Comparison of ENCODE assay signal across 16 mouse cellular contexts in the genomic region with DNA sequence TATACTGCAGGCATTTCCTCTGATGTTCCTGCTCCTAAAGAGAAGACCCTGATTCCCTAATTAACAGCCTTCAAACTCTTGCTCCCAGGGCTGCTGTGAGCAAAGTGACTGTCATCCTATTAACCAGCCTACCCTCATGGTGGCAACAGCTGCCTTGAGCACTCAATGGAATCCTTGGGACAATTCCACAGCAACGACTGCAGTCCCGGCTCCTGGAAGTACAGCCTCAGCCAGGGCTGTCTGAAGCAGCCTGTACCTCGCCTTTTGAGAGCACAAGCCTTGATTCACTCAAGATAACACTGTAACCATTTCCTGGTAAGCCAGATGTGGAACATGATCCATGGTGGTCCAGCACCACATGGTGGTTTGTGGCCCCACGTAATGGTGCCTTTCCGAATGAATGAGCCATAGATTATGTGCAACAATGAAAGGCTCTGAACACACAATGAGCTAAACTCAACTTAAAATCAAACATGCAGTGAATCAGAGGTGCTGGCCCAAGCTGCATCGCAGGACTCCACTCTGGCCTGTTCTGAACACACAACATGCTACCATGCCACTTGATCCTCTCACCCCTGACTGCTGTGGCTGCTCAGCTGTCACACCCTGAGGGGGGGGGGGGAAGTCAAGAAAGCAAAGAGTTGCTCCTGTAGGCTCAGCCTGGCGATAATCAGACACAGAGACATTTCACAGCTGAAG. TPM values are rescaled to one million over a fixed set of nuclear protein-coding genes. Genes with fewer than 3 reads are reported as not detected.
DNase-seq lines count a peak whose midpoint lies in the region; ATAC-seq and TF ChIP-seq lines count a peak whose summit lies in the region.
"Had no signal": no experiment of that assay in that cellular context is flagged by ENCODE, and none has a peak within 500 bp of the region (broad histone marks: within the 10 kb centered on the region; RNA-seq: fewer than 3 reads in every experiment).

No protein-coding gene starts in this region.

- WGBS in kidney, embryonic 16.5 days: 39% methylated on average over 7 of the region's 7 CpGs
- 68% methylated on average over 7 of the region's 7 CpGs for WGBS in kidney, adult 2 months
- 33% methylated on average over 7 of the region's 7 CpGs for WGBS in embryonic facial prominence, embryonic 12.5 days
- WGBS in liver, postnatal 0 days (ENCODE audit: insufficient replicate concordance): 56% methylated on average over 7 of the region's 7 CpGs

- ATAC-seq in kidney, embryonic 16.5 days (ENCODE audit: low FRiP score, low TSS enrichment): no peak
- ATAC-seq in embryonic facial prominence, embryonic 12.5 days (ENCODE audit: insufficient number of reproducible peaks, insufficient read depth, low FRiP score, low TSS enrichment): no peak
- ATAC-seq in liver, postnatal 0 days: no peak
- ATAC-seq in cerebellum, adult (ENCODE audit: insufficient number of reproducible peaks, low FRiP score, low TSS enrichment): no peak
- ATAC-seq: intestine, embryonic 15.5 days had no signal

- H3K36me3 ChIP-seq in kidney, embryonic 16.5 days (ENCODE audit: insufficient read depth, low read length): no peaks in the 10 kb centered on the region
- no peaks in the 10 kb centered on the region for H3K36me3 ChIP-seq in kidney, adult 2 months (ENCODE audit: control insufficient read depth, insufficient read depth, low read length)
- no peaks in the 10 kb centered on the region for H3K36me3 ChIP-seq in embryonic facial prominence, embryonic 12.5 days
- H3K36me3 ChIP-seq in liver, postnatal 0 days (replicated peaks; ENCODE audit: insufficient read depth, low read length): 0 out of 2 replicates have a peak, but pooled peaks cover 5% of the 10 kb centered on the region
- H3K36me3 ChIP-seq: intestine, embryonic 15.5 days; neural tube, embryonic 12.5 days; stomach, embryonic 15.5 days had no signal

- no peak for TF ChIP-seq EP300 in liver, postnatal 0 days (IDR thresholded peaks at IDR 0.05; ENCODE audit: low read depth)

- H3K4me2 ChIP-seq in kidney, embryonic 16.5 days (replicated peaks; ENCODE audit: low read depth, low read length): no peak overlapping the region
- no peak overlapping the region for H3K4me2 ChIP-seq in embryonic facial prominence, embryonic 12.5 days (replicated peaks)
- no peak overlapping the region for H3K4me2 ChIP-seq in liver, postnatal 0 days (ENCODE audit: low read depth, low read length)
- H3K4me2 ChIP-seq: intestine, embryonic 15.5 days; neural tube, embryonic 12.5 days; stomach, embryonic 15.5 days had no signal

- TF ChIP-seq CTCF in kidney, adult 2 months (conservative IDR thresholded peaks at IDR 0.05; ENCODE audit: insufficient read depth, insufficient read length, low read depth, low read length): no peak
- no peak for TF ChIP-seq CTCF in liver, postnatal 0 days (IDR thresholded peaks at IDR 0.05; ENCODE audit: low read depth)

- no peaks in the 10 kb centered on the region for H3K27me3 ChIP-seq in kidney, embryonic 16.5 days (ENCODE audit: insufficient read depth, low read length)
- no peaks in the 10 kb centered on the region for H3K27me3 ChIP-seq in kidney, adult 2 months (replicated peaks; ENCODE audit: control insufficient read depth, insufficient read depth, low read length)
- no peaks in the 10 kb centered on the region for H3K27me3 ChIP-seq in embryonic facial prominence, embryonic 12.5 days
- no peaks in the 10 kb centered on the region for H3K27me3 ChIP-seq in liver, postnatal 0 days (ENCODE audit: insufficient read depth, low read length)
- H3K27me3 ChIP-seq: intestine, embryonic 15.5 days; neural tube, embryonic 12.5 days; stomach, embryonic 15.5 days had no signal

- H3K9ac ChIP-seq in kidney, embryonic 16.5 days (replicated peaks; ENCODE audit: low read length): no peak overlapping the region
- no peak overlapping the region for H3K9ac ChIP-seq in embryonic facial prominence, embryonic 12.5 days
- H3K9ac ChIP-seq in liver, postnatal 0 days (replicated peaks): no peak overlapping the region
- H3K9ac ChIP-seq: intestine, embryonic 15.5 days; liver, embryonic 14.5 days; neural tube, embryonic 12.5 days; stomach, embryonic 15.5 days had no signal

- H3K4me1 ChIP-seq in kidney, embryonic 16.5 days (ENCODE audit: insufficient read depth, low read length): peaks cover 58% of the 10 kb centered on the region
- 0 out of 2 replicates have a peak, but pooled peaks cover 3% of the 10 kb centered on the region for H3K4me1 ChIP-seq in kidney, adult 2 months (ENCODE audit: control insufficient read depth, insufficient read depth, low read length)
- H3K4me1 ChIP-seq in embryonic facial prominence, embryonic 12.5 days: peaks cover 34% of the 10 kb centered on the region
- peaks cover 68% of the 10 kb centered on the region for H3K4me1 ChIP-seq in liver, postnatal 0 days (ENCODE audit: insufficient read depth)

- peak overlapping the region; percentile 27 for H3K27ac ChIP-seq in kidney, embryonic 16.5 days (ENCODE audit: low read length)
- H3K27ac ChIP-seq in kidney, adult 2 months (ENCODE audit: insufficient read depth, low read depth, low read length): no peak overlapping the region
- H3K27ac ChIP-seq in embryonic facial prominence, embryonic 12.5 days: peak overlapping the region; percentile 14; the same call in 1 of the 2 replicates
- peak overlapping the region; percentile 16; the same call in 1 of the 2 replicates for H3K27ac ChIP-seq in liver, postnatal 0 days (ENCODE audit: low read depth)
- H3K27ac ChIP-seq: liver, embryonic 14.5 days; neural tube, embryonic 12.5 days had no signal

- TF ChIP-seq POLR2A in kidney, adult 2 months (IDR thresholded peaks at IDR 0.05; ENCODE audit: low read depth, low read length): no peak

- H3K9me3 ChIP-seq in kidney, embryonic 16.5 days (ENCODE audit: low read length): no peaks in the 10 kb centered on the region
- H3K9me3 ChIP-seq in embryonic facial prominence, embryonic 12.5 days: no peaks in the 10 kb centered on the region
- H3K9me3 ChIP-seq in liver, postnatal 0 days (ENCODE audit: low read length): no peaks in the 10 kb centered on the region
- H3K9me3 ChIP-seq: intestine, embryonic 15.5 days; megakaryocyte, embryonic 14.5 days; neural tube, embryonic 12.5 days; stomach, embryonic 15.5 days had no signal

- peak; percentile 22 for DNase-seq in embryo, embryonic 10.5 days (ENCODE audit: low spot score)
- no peak for DNase-seq in embryo, embryonic 10 days (ENCODE audit: low spot score)
- no peak for DNase-seq in kidney, adult 2 months
- no peak for DNase-seq in liver, postnatal 0 days
- no peak for DNase-seq in adrenal gland, adult 8-10 months

- H3K4me3 ChIP-seq in kidney, embryonic 16.5 days (ENCODE audit: low read length): no peak overlapping the region
- no peak overlapping the region for H3K4me3 ChIP-seq in kidney, adult 2 months (ENCODE audit: insufficient read depth, low read depth, low read length)
- no peak overlapping the region for H3K4me3 ChIP-seq in embryonic facial prominence, embryonic 12.5 days
- H3K4me3 ChIP-seq in liver, postnatal 0 days (ENCODE audit: low read depth, low read length): no peak overlapping the region
- H3K4me3 ChIP-seq: intestine, embryonic 15.5 days; neural tube, embryonic 12.5 days; stomach, embryonic 15.5 days had no signal

RNA-seq across cellular contexts. Expression of a gene that starts 14.7 kb away (rescaled TPM):
- 23.3 and 24.2 TPM in 2 replicates for polyA plus RNA-seq in kidney, embryonic 16.5 days (2015; fragmentation: Nextera tagmentation; extraction: Ambion mirVana)
- polyA plus RNA-seq in kidney, adult 2 months (2012; rRNA removed): 4.6 and 6.1 TPM in 2 replicates
- polyA plus RNA-seq in embryonic facial prominence, embryonic 12.5 days (2016; fragmentation: Nextera tagmentation; extraction: Ambion mirVana): 9.8 and 10.8 TPM in 2 replicates
- polyA plus RNA-seq in liver, postnatal 0 days (2015; fragmentation: Nextera tagmentation; extraction: Ambion mirVana): 5.2 and 6.2 TPM in 2 replicates
- 10 to 100 TPM in 3 of 4 experiments, 1 to 10 TPM in 1; 8.8 to 14.1 (median 10.8) TPM for total RNA-seq in adrenal gland, adult 8-10 months (2022)

RNA-seq across cellular contexts. Expression of a gene that starts 51.4 kb away (rescaled TPM):
- polyA plus RNA-seq in kidney, embryonic 16.5 days (2015; fragmentation: Nextera tagmentation; extraction: Ambion mirVana): not detected in 2 replicates
- not detected in 2 replicates for polyA plus RNA-seq in kidney, adult 2 months (2012; rRNA removed)
- polyA plus RNA-seq in embryonic facial prominence, embryonic 12.5 days (2016; fragmentation: Nextera tagmentation; extraction: Ambion mirVana): not detected in 2 replicates
- polyA plus RNA-seq in liver, postnatal 0 days (2015; fragmentation: Nextera tagmentation; extraction: Ambion mirVana): not detected in 2 replicates
- total RNA-seq in adrenal gland, adult 8-10 months (2022): not detected
- total RNA-seq: adrenal gland, adult 18-20 months had no signal
- polyA plus RNA-seq: cortical plate, adult 2 months; gonadal fat pad, adult 2 months; intestine, embryonic 15.5 days; liver, embryonic 14.5 days; neural tube, embryonic 12.5 days; stomach, embryonic 15.5 days had no signal
